Mouse (Mus musculus): ENCODE measurements around the gene Prrg2. TPM values are rescaled to one million over a fixed set of nuclear protein-coding genes. Genes with fewer than 3 reads are reported as not detected.
A peak's percentile ranks its signal among the peaks of the same experiment; 100 is the strongest.

The Prrg2 gene
- polyA plus RNA-seq, 1 experiment from 2014 or later = 16.8 TPM

DNA sequence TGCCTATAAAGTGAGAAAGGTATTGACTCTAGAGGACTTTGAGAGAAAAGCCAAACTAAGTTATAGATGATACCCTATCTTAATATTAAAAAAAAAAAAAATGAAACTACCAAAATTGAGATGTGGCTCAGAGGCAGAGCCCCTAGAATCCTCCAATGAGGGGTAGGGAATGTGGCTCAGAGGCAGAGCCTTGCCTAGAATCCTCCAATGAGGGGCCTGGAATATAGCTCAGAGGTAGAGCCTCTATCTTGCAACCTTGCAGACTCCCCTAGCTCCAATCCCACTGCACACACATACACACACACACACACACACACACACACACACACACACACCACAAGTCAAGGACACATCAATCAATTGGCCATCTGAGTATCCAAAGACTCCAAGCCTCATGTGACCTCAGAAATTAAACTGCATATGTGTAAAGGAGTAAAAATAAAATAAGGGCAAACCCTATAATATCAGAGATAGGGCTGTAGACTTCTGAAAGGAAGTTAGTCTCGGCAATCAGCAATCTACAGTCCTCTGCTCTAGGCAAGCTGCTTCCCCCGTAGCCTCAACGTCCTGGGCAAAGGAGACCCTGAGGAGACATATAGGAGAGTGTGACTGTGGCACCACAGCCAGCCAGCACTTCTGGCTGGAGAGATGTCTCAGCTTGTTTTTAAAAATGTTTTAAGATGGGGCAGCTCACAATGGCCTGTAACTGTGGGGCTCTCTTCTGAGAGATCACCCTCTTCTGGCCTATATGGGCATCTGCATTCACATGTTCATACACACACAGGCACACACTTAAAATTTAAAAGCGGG, 4.9 kb upstream of the Prrg2 start:
- 81% methylated on average over 4 of the region's 4 CpGs for WGBS
- H3K27ac ChIP-seq = no peak overlapping the region
- 0 out of 2 replicates have a peak, but pooled peaks cover 4% of the 10 kb centered on the region for H3K36me3 ChIP-seq
- no peaks in the 10 kb centered on the region for H3K9me3 ChIP-seq
- H3K4me1 ChIP-seq = peaks cover 9% of the 10 kb centered on the region
- no peaks in the 10 kb centered on the region for H3K27me3 ChIP-seq (ENCODE audit: insufficient read depth, poor library complexity, severe bottlenecking)
- H3K4me3 ChIP-seq = no peak overlapping the region
- DNase-seq (ENCODE audit: low spot score) = no peak

DNA sequence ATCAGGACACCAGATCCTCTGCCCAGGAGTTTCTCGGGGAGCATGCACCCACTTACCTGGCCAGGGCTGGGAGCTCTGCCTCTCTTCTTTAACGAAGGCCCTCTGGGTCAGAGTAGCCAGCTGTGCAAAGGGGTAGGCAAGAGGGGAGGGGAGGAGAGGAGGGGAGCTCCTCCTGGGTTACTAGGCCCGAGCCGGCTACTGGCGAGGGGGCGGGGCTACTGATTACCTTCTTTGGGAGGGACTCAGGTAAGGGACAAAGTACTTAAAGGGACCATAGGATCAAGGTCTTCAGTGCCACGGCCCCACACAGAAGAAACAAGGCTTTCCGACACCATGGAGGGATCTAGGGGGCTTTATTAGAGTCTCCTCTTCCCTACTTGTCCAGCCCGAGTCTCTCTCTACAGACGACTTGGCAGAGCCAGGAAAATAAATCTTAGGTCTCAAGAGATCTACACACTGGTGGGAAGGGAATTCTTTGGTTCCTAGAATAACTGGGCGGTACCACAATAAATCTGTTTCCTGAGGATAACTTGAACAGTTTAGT, 873 bp downstream of the Prrg2 start:
- peak overlapping the region; percentile 89 for H3K27ac ChIP-seq
- DNase-seq (ENCODE audit: low spot score) = no peak
- 22% methylated on average over 11 of the region's 11 CpGs for whole genome bisulfite sequencing
- H3K9me3 ChIP-seq = no peaks in the 10 kb centered on the region
- peaks cover 32% of the 10 kb centered on the region for H3K4me1 ChIP-seq
- peak overlapping the region; percentile 66 for H3K4me3 ChIP-seq
- peaks cover 5% of the 10 kb centered on the region; the same call in 1 of the 2 replicates for H3K36me3 ChIP-seq
- H3K27me3 ChIP-seq (ENCODE audit: insufficient read depth, poor library complexity, severe bottlenecking) = no peaks in the 10 kb centered on the region

DNA sequence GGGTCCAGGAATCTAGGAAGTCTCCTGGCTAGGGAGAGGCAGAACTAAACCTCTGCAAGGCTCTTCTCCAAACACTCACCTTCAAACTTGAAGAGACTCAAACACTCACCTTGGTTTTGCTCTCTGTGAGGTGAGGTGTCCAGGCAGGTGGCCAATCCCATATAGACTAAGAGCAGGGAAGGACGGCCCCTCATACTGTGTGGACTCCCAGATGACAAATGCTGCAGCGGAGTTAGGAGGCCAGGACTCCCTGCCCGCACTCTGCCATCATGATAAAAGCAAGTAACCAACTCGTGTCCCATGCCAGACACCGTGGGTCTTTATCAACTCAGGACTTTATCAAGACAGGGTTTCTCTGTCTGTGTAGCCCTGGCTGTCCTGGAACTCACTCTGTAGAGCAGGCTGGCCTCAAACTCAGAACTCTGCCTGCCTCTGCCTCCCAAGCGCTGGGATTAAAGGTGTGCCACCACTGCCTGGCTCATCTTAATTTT, 1.8 kb downstream of the Prrg2 start:
- Histone ChIP-seq H3K27ac (no peak overlapping the region), H3K4me1 (peaks cover 33% of the 10 kb centered on the region), H3K9me3 (no peaks in the 10 kb centered on the region), H3K27me3 (ENCODE audit: insufficient read depth, poor library complexity, severe bottlenecking) (no peaks in the 10 kb centered on the region), H3K36me3 (peaks cover 5% of the 10 kb centered on the region; the same call in 1 of the 2 replicates), H3K4me3 (no peak overlapping the region)
- DNase-seq (ENCODE audit: low spot score) = no peak
- WGBS = 79% methylated on average over 6 of the region's 6 CpGs

DNA sequence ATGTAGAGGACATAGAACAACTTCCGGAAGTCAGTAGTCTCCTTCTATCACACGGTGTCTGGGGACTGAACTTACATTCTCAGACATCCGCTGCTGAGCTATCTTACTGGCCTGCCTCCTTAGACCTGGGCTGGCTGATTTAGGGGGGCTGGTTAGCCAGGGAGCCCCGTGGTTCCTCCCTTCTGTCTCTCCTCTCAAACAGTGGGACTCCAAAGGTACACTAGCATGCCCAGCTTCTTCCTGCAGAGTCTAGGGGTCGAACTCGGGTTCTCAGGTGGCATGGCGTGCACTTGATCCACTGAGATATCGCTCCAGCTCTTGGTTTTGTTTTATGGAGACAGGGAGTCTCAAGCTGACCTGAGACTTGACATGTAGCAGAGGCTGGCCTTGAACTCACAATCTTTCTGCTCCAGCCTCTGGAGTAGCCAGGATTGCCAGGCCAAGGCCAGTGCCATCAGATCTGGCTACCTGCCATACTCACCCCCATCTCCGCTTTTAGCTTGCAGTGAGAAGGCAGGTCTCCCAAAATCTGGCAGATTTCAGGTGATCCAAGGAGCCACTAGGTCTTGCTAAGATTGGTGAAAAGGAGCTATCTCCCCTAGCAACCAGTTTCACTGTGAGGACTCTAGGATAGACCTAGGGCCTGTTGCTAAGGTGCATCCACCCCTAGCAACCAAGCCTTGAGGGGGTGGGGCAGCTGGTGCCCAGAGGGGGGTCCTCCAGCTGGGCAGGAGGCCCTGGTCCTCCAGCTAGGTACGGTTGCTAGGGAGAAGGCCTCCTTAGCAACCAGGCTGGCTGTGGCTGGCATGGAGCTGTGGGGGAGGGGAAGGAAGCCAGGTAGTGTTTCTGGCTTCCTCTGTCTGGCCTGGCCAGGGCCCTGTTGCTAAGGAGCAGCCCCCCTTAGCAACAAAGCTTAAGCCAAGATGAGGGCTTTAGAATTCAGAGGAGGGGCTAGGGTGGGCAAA, 3.6 kb downstream of the Prrg2 start:
- 0 out of 2 replicates have a peak overlapping the region, but pooled peaks have one; percentile 25 for H3K4me3 ChIP-seq
- H3K27ac ChIP-seq = peak overlapping the region; percentile 3; the same call in 1 of the 2 replicates
- H3K27me3 ChIP-seq (ENCODE audit: insufficient read depth, poor library complexity, severe bottlenecking) = no peaks in the 10 kb centered on the region
- peaks cover 41% of the 10 kb centered on the region for H3K4me1 ChIP-seq
- peaks cover 5% of the 10 kb centered on the region; the same call in 1 of the 2 replicates for H3K36me3 ChIP-seq
- H3K9me3 ChIP-seq = no peaks in the 10 kb centered on the region
- no peak for DNase-seq (ENCODE audit: low spot score)
- 74% methylated on average over 10 of the region's 10 CpGs for WGBS

DNA sequence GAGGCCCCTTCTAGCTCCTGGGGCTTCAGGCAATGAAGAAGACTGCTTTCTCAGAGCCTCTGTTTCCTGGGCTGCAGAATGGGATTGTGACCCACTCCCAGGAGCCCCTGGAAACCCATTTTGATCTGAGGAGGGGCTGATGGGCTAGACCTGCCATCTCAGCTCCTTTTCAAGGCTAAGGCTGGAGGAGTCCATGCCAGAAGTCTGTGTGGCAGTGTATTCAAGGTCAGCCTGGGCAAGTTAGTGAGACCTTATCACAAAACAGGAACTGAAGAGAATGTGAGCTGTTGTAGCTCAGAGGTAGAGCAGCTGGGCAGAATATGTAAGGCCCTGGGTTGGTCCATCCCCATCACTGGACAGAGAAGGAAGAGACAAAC, 5.5 kb downstream of the Prrg2 start:
- H3K9me3 ChIP-seq = no peaks in the 10 kb centered on the region
- no peak overlapping the region; the same call in 1 of the 2 replicates for H3K4me3 ChIP-seq
- H3K27me3 ChIP-seq (ENCODE audit: insufficient read depth, poor library complexity, severe bottlenecking) = no peaks in the 10 kb centered on the region
- no peak for DNase-seq (ENCODE audit: low spot score)
- peaks cover 5% of the 10 kb centered on the region; the same call in 1 of the 2 replicates for H3K36me3 ChIP-seq
- H3K4me1 ChIP-seq = peaks cover 42% of the 10 kb centered on the region
- H3K27ac ChIP-seq = 0 out of 2 replicates have a peak overlapping the region, but pooled peaks have one; percentile 11

DNA sequence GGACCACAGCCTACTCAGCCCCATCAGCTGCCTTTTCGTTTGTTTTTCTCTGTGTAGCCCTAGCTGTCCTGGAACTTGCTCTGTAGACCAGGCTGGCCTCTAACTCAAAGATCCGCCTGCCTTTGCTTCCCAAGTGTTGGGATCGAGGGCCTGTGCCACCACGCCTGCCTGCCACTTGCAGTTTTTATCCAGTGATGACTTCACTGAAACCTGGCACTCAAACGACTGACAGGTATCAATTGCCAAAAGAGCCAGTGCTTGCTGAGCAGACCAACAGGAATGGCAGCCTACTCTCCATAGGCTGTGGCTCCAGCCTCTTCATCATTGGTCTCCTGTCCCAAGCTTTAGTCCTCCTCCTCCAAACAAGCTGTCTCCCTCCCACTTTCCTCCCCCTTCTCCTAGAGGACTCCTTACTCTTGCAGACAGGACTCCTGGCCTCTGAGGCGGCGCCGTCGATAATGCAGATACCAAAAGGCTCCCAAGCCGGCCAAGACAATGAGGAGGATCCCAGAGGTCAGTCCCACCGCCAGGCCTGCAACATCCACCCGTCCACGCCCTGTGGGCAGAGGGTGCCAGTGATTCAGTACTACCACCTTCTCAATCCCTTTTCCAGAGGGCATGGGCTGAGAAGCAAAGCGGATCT, 6.0 kb downstream of the Prrg2 start:
- Histone ChIP-seq H3K4me1 (peaks cover 43% of the 10 kb centered on the region), H3K4me3 (no peak overlapping the region), H3K36me3 (peaks cover 5% of the 10 kb centered on the region; the same call in 1 of the 2 replicates), H3K9me3 (no peaks in the 10 kb centered on the region), H3K27me3 (ENCODE audit: insufficient read depth, poor library complexity, severe bottlenecking) (no peaks in the 10 kb centered on the region), H3K27ac (0 out of 2 replicates have a peak overlapping the region, but pooled peaks have one; percentile 11)
- DNase-seq (ENCODE audit: low spot score) = no peak
- 67% methylated on average over 14 of the region's 14 CpGs for WGBS

DNA sequence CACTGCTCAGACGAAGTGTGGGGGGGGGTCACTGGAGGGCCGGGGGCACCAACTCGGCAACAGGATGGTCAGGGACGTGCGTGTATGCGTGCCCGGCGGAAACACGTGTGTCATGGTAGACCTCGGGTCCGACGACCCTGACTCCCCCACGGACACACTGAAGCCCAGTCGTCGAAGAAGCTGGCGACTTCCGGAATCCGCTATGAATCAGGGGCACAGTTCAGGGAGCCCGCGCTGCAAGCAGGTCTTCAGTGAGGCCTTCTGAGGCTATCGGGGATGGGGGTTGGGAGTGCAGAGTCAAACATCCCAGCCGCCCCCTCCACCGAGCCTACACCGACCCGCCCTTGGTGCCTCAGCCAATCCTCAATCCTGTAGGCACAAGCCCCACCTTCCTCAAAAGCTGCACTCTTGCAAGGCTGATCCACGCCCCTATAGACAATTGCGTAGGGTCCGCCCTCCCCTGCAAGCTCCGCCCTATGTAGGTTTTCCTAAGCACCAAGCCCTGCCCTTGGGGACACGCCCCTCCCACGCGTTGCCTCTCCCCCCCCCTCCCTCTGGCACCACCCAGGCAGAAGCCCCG, 8.5 kb downstream of the Prrg2 start:
- peak overlapping the region; percentile 99 for H3K27ac ChIP-seq
- peaks cover 24% of the 10 kb centered on the region for H3K36me3 ChIP-seq
- H3K4me1 ChIP-seq = peaks cover 50% of the 10 kb centered on the region
- peak; percentile 100 for DNase-seq (ENCODE audit: low spot score)
- no peaks in the 10 kb centered on the region for H3K9me3 ChIP-seq
- H3K4me3 ChIP-seq = peak overlapping the region; percentile 78
- no peaks in the 10 kb centered on the region for H3K27me3 ChIP-seq (ENCODE audit: insufficient read depth, poor library complexity, severe bottlenecking)
- WGBS = under 1% methylated on average over 33 of the region's 33 CpGs

DNA sequence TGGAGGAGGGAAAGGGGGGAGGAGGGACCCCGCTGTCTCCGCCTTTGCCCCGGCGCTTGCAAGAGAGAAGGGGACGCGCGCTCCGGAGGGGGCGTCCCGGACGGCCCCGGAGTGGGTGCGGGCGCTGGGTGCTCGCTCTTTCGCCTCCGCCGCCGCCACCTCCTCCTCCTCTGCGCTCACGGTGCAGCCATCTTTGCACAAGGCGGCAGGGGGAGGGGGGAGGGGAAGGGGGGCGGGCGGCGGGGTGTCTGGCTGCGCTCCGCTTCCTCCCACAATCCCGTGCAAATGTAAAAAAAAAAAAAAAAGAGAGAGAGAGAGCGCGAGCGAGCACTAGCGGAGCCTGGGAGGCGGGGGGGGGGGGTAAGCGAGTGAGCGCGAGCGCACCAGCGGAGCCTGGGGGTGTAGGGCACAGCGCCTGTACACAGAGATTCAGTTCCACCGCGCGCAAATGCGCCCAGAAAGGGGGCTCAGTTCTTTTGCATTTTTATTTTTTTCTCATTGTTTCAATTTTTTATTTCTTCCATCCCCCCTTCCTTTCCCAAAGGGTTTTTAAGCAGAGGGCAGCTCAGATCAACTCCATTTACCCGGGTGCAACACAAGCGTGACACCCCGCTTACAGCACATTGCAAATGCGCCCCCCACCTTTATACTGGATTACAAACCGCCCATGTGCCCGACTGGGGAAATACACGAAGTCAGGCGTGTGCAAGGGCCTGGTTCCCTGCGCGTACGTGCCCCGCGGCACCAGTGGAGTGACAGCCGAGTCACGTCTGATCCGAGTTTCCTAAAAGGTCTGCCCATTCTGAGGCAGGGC, 9.2 kb downstream of the Prrg2 start:
- DNase-seq (ENCODE audit: low spot score) = peak; percentile 91
- under 1% methylated on average over 31 of the region's 59 CpGs for WGBS
- Histone ChIP-seq H3K27me3 (ENCODE audit: insufficient read depth, poor library complexity, severe bottlenecking) (no peaks in the 10 kb centered on the region), H3K9me3 (no peaks in the 10 kb centered on the region), H3K4me3 (peak overlapping the region; percentile 78), H3K4me1 (peaks cover 50% of the 10 kb centered on the region), H3K27ac (peak overlapping the region; percentile 99), H3K36me3 (peaks cover 31% of the 10 kb centered on the region)

DNA sequence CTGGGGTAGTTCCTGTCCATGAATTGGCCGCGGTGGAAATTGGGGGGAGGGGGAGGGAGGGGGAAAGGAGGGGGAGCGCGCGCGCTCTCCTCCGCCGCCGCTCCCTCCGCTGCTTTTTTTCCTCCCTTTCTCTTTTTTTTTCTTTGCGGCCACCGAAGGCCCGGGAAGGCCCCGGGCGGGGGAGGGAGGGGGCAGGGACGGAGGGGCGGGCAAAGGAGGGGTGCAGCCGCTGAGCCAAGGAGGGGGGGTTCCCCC, 9.7 kb downstream of the Prrg2 start, which contains the start of gene Prr12:
Prr12 (minus strand) TSS at position 20 of the 255 bp plus-strand sequence.
- Histone ChIP-seq H3K36me3 (peaks cover 37% of the 10 kb centered on the region), H3K4me1 (peaks cover 52% of the 10 kb centered on the region), H3K27me3 (ENCODE audit: insufficient read depth, poor library complexity, severe bottlenecking) (no peaks in the 10 kb centered on the region), H3K27ac (peak within 1 kb of the TSS; percentile 99), H3K4me3 (peak within 1 kb of the TSS; percentile 78), H3K9me3 (no peaks in the 10 kb centered on the region)
- WGBS = 0% methylated on average over 2 of the region's 18 CpGs
- DNase-seq (ENCODE audit: low spot score) = no peak

DNA sequence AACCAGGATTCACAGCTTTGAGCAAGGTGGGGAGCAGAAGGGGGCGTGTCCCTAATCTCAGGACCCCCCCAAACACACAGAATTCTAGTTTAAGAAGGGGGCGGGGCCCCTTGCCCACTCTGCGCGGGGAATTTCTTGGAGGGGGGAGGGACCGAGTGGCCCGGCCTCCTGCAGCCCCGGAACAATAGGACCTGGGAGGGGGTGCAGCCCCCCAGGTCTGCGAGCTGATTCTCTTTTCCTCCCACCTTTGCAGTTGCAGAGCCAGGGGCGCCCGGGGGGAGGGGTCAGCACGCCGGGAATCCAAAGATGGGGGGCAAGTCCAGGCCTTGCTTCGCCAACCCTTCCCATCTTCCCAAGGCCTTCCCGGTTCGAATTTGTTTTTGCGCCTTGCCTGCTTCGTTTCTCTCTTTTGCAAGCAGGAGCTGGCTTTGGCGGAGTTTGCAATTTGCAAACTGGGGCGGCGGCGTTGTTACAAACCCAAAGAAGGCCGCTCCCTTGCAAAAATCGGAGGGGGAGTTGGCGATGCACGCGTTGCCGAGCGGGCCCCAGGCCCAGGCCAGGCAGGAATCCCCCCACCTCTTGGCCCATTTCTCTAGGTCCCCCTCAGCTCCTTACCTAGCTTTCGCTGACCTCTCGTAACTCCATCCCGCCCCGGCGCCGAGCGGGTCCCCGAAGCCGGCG, 10.2 kb downstream of the Prrg2 start:
- DNase-seq (ENCODE audit: low spot score) = no peak
- Histone ChIP-seq H3K4me1 (peaks cover 57% of the 10 kb centered on the region), H3K4me3 (peak overlapping the region; percentile 78), H3K36me3 (peaks cover 41% of the 10 kb centered on the region), H3K9me3 (no peaks in the 10 kb centered on the region), H3K27ac (peak overlapping the region; percentile 99), H3K27me3 (ENCODE audit: insufficient read depth, poor library complexity, severe bottlenecking) (no peaks in the 10 kb centered on the region)
- WGBS = under 1% methylated on average over 38 of the region's 38 CpGs

DNA sequence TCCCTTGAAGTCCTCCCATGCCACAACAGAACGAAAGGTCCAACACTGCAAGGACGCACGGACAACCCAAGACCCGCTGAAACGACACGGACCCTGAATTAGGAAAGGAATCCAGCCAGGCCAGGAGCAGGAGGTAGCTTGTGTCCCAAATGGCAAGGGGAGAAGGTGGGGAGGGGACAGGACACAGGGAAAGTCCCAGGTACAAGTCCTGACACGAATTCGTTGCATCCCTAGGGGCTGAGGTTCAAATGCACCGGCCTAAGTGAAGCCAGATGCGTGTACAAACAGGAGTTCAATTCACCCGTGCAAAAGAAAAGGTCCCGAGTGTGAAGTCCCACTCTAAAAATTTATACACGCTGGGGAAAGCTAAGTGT, 10.9 kb downstream of the Prrg2 start:
- no peaks in the 10 kb centered on the region for H3K9me3 ChIP-seq
- H3K4me1 ChIP-seq = peaks cover 60% of the 10 kb centered on the region
- peak overlapping the region; percentile 99 for H3K27ac ChIP-seq
- WGBS = 2% methylated on average over 13 of the region's 13 CpGs
- DNase-seq (ENCODE audit: low spot score) = no peak
- peaks cover 47% of the 10 kb centered on the region for H3K36me3 ChIP-seq
- H3K27me3 ChIP-seq (ENCODE audit: insufficient read depth, poor library complexity, severe bottlenecking) = no peaks in the 10 kb centered on the region
- H3K4me3 ChIP-seq = peak overlapping the region; percentile 78

Data from heart, embryonic 10.5 days (tissue).